Mouse (Mus musculus) layer of hippocampus, adult 6 months (tissue): ENCODE data around the gene Gdnf. TPM values are rescaled to one million over a fixed set of nuclear protein-coding genes. Genes with fewer than 3 reads are reported as not detected.

ENCODE experiments used
- long read RNA-seq, 2 experiments: library from polyadenylated mRNA; unstranded; transcript quantifications; one replicate each; pipeline ENCODE4 v2.0.0; 2019 to 2020
- polyA plus RNA-seq: library from polyadenylated mRNA; unstranded; fragments of <200 nt; fragmentation: Nextera tagmentation; gene quantifications from 2 replicates; pipeline ENCODE4 v1.2.3, GENCODE M21; 2021

Gdnf gene
- polyA plus RNA-seq = 0.06 TPM in 1 of 2 replicates, not detected in the other
- long read RNA-seq, experiment 1 = 0 reads
- long read RNA-seq, experiment 2 = 0 reads

GRCm38 (mm10) chr15:7810556-7811252 lies at the start of gene Gdnf:
Gdnf (plus strand) TSS chr15:7810846.

